Mouse (Mus musculus) Muller cell, postnatal 12 days (primary cell): ENCODE measurements at regions not wholly inside any gene's neighbourhood (a gene's known extent, or its start where the extent isn't known, plus 50 kb on each side); places are given as distances from the start of the nearest gene placed in this dataset.

Experiments
- DNase-seq: peaks from one replicate; pipeline ENCODE4 v3.0.0-alpha.2; 2015; ENCODE audit errors: inconsistent ontology term

GRCm38 (mm10) chr8:8392303-8392702 is 268.7 kb downstream of the Efnb2 start:
- DNase-seq: peak; percentile 9

- no peak for DNase-seq
Observed at GRCm38 (mm10) chr8:8391321-8391720, 269.7 kb downstream of the Efnb2 start.

- no peak for DNase-seq
Observed at GRCm38 (mm10) chr8:8378248-8378647, 282.8 kb downstream of the Efnb2 start.

GRCm38 (mm10) chr8:8376791-8377190 is 284.3 kb downstream of the Efnb2 start:
- DNase-seq: no peak

GRCm38 (mm10) chr8:8376379-8376778 is 284.7 kb downstream of the Efnb2 start:
- DNase-seq: no peak

GRCm38 (mm10) chr8:8367282-8367871 is 293.7 kb downstream of the Efnb2 start:
- DNase-seq: no peak

- peak; percentile 94 for DNase-seq
Observed at GRCm38 (mm10) chr8:8361941-8362537, 299.0 kb downstream of the Efnb2 start.

- DNase-seq: peak; percentile 36
Observed at GRCm38 (mm10) chr8:8360586-8360985, 300.5 kb downstream of the Efnb2 start.

GRCm38 (mm10) chr8:8354977-8355376 is 306.1 kb downstream of the Efnb2 start:
- DNase-seq: no peak

GRCm38 (mm10) chr8:8344661-8345060 is 316.4 kb downstream of the Efnb2 start:
- no peak for DNase-seq

GRCm38 (mm10) chr8:8335256-8335972 is 325.6 kb downstream of the Efnb2 start:
- no peak for DNase-seq

GRCm38 (mm10) chr8:8334515-8334914 is 326.5 kb downstream of the Efnb2 start:
- no peak for DNase-seq

- DNase-seq: no peak
Observed at GRCm38 (mm10) chr8:8331249-8331648, 329.8 kb downstream of the Efnb2 start.

- no peak for DNase-seq
Observed at GRCm38 (mm10) chr8:8328010-8328666, 332.9 kb downstream of the Efnb2 start.

GRCm38 (mm10) chr8:8326066-8326834 is 334.8 kb downstream of the Efnb2 start:
- no peak for DNase-seq

GRCm38 (mm10) chr8:8325420-8325819 is 335.6 kb downstream of the Efnb2 start:
- no peak for DNase-seq

- no peak for DNase-seq
Observed at GRCm38 (mm10) chr8:8324520-8324919, 336.5 kb downstream of the Efnb2 start.

- no peak for DNase-seq
Observed at GRCm38 (mm10) chr8:8308253-8308652, 352.8 kb downstream of the Efnb2 start.

- no peak for DNase-seq
Observed at GRCm38 (mm10) chr8:8307487-8307886, 353.6 kb downstream of the Efnb2 start.

GRCm38 (mm10) chr8:8299965-8300767 is 360.9 kb downstream of the Efnb2 start:
- peak; percentile 64 for DNase-seq
